Mouse (Mus musculus) common myeloid progenitor, adult 5-6 weeks (primary cell): ENCODE measurements around the gene Frmd8. TPM values are rescaled to one million over a fixed set of nuclear protein-coding genes. Genes with fewer than 3 reads are reported as not detected.

ENCODE experiments used
- ATAC-seq: replicated peaks from 2 replicates; pipeline ENCODE4 v1.8.0; 2016; ENCODE audit warnings: low read depth, mild to moderate bottlenecking, moderate TSS enrichment, inconsistent platforms; ENCODE audit not compliant: poor library complexity, severe bottlenecking
- total RNA-seq: library from RNA; stranded (forward); fragments of 200-1000, 187-1606 nt; gene quantifications from 2 replicates; pipeline ENCODE4 v1.2.3, GENCODE M21; 2017

Gene Frmd8
- total RNA-seq, 1 experiment from 2014 or later: 21.1 TPM

GRCm38 (mm10) chr19:5852035-5852722 lies 22.9 kb downstream of the Frmd8 start:
- ATAC-seq: no peak

GRCm38 (mm10) chr19:5851481-5851971 lies 23.5 kb downstream of the Frmd8 start:
- no peak for ATAC-seq

- ATAC-seq: no peak
Measured at GRCm38 (mm10) chr19:5850860-5851259, 24.2 kb downstream of the Frmd8 start.

GRCm38 (mm10) chr19:5849843-5850527 lies 25.1 kb downstream of the Frmd8 start:
- ATAC-seq: peak; percentile 39

- ATAC-seq: no peak
Measured at GRCm38 (mm10) chr19:5848826-5849672, 26.0 kb downstream of the Frmd8 start.

- ATAC-seq: 0 out of 2 replicates have a peak, but pooled peaks have one; percentile 2
Measured at GRCm38 (mm10) chr19:5848032-5848825, 26.8 kb downstream of the Frmd8 start.

GRCm38 (mm10) chr19:5847306-5847796 lies 27.7 kb downstream of the Frmd8 start:
- ATAC-seq: no peak

- ATAC-seq: peak; percentile 11
Measured at GRCm38 (mm10) chr19:5846557-5847305, 28.3 kb downstream of the Frmd8 start.

GRCm38 (mm10) chr19:5846154-5846553 lies 28.9 kb downstream of the Frmd8 start:
- ATAC-seq: no peak

GRCm38 (mm10) chr19:5845319-5846135 lies 29.5 kb downstream of the Frmd8 start:
- peak; percentile 28 for ATAC-seq

- peak; percentile 13 for ATAC-seq
Measured at GRCm38 (mm10) chr19:5844831-5845318, 30.2 kb downstream of the Frmd8 start.

- no peak for ATAC-seq
Measured at GRCm38 (mm10) chr19:5843781-5844691, 31.0 kb downstream of the Frmd8 start.

GRCm38 (mm10) chr19:5842785-5843730 lies 32.0 kb downstream of the Frmd8 start:
- no peak for ATAC-seq

- ATAC-seq: no peak
Measured at GRCm38 (mm10) chr19:5841999-5842784, 32.9 kb downstream of the Frmd8 start.

- ATAC-seq: no peak
Measured at GRCm38 (mm10) chr19:5841389-5841946, 33.6 kb downstream of the Frmd8 start.
